Mouse (Mus musculus) small intestine, adult 2 months (tissue): ENCODE results near the gene Rin3.

Experiments used
- CTCF ChIP-seq: fragments of 200-500 bp; IDR thresholded peaks from 2 replicates; pipeline ENCODE4 v1.5.1; 2012; ENCODE audit warnings: low read depth, mild to moderate bottlenecking, control low read depth, inconsistent platforms, low read length, moderate library complexity, mixed read lengths; ENCODE audit not compliant: insufficient replicate concordance, insufficient read length; ENCODE audit errors: extremely low read depth
- POLR2A ChIP-seq: fragments of 200-500 bp; IDR thresholded peaks from 2 replicates; pipeline ENCODE4 v1.6.1; 2012; ENCODE audit warnings: low read depth, mild to moderate bottlenecking, control low read depth, inconsistent platforms, low read length, moderate library complexity

- TF ChIP-seq POLR2A (no peak), CTCF (no peak)
These were observed 12.4 kb downstream of the Rin3 start for GRCm38 (mm10) chr12:102295230-102295629.
